Comparison of ENCODE assay signal across 24 mouse cellular contexts in the genomic region with DNA sequence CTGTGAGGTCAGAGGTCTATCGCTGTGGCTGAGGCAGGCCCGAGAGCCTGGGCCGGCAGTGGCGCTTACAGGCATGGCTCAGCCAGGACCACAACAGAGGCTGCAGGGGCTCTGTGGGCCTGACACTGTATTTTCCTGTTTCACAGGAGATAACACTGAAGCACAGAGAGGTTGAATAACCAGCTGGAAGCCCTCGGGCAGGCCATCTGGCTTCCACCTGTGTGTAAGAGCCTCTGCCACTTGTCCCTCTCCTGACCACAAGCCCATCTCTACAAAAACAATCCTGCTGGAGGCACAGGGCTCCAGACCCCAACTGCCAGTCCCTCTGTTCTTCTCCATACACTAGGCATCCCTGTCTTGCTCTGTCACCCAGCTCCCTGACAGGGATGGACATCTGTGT. TPM values are rescaled to one million over a fixed set of nuclear protein-coding genes. Genes with fewer than 3 reads are reported as not detected.
A peak's percentile ranks its signal among the peaks of the same experiment; 100 is the strongest.
DNase-seq lines count a peak whose midpoint lies in the region; ATAC-seq lines count a peak whose summit lies in the region.
"Had no signal": no experiment of that assay in that cellular context is flagged by ENCODE, and none has a peak within 500 bp of the region (broad histone marks: within the 10 kb centered on the region; RNA-seq: fewer than 3 reads in every experiment).

No protein-coding gene starts in this region.

- intact Hi-C loops in left cerebral cortex, postnatal 4 days (cut with DNase I): no loop called here
- intact Hi-C loops in left cerebral cortex, postnatal 14 days (cut with DNase I): no loop called here

- peak; percentile 41 to 43 for DNase-seq in cerebellum, adult 18-20 months
- DNase-seq in cerebellum, adult 8-10 months: no peak
- peak; percentile 29 for DNase-seq in left cerebral cortex, postnatal 4 days
- DNase-seq in left cerebral cortex, postnatal 14 days (ENCODE audit: low spot score in 2 of 2): no peak
- DNase-seq in cerebellum, postnatal 10 days: peak; percentile 47 to 63
- DNase-seq in lung, postnatal 14 days: no peak
- DNase-seq: adrenal gland, postnatal 10 days; gastrocnemius, postnatal 36 days; heart, adult 2 months; heart, postnatal 36 days; kidney, adult 9 months; kidney, postnatal 10 days; layer of hippocampus, postnatal 36 days; liver; lung, adult 2 months; lung, postnatal 10 days; right cerebral cortex, adult 18-20 months; spleen, adult 18-20 months; thymus, postnatal 14 days had no signal

- ATAC-seq in granulocyte monocyte progenitor cell, adult 5-6 weeks (replicated peaks; ENCODE audit: poor library complexity, severe bottlenecking): no peak
- ATAC-seq: forebrain, embryonic 13.5 days; intestine, postnatal 0 days; midbrain, embryonic 15.5 days; Patski had no signal

RNA-seq across cellular contexts. Expression of a gene that starts 54.9 kb away (rescaled TPM):
- total RNA-seq in left cerebral cortex, postnatal 4 days (2021): 100 to 1,000 TPM; 100 to 113 TPM
- total RNA-seq in left cerebral cortex, postnatal 14 days (2021): 10 to 100 TPM; 71.8 to 80.5 TPM
- 97.5 and 97.9 TPM in 2 replicates for total RNA-seq in granulocyte monocyte progenitor cell, adult 5-6 weeks (2014; fragmentation: Nextera tagmentation)
- total RNA-seq in granulocyte monocyte progenitor cell, adult 5-6 weeks (2017): 106 and 114 TPM in 2 replicates

RNA-seq across cellular contexts. Expression of a gene that starts 55.9 kb away (rescaled TPM):
- 10 to 100 TPM; 11.9 to 13.2 TPM for total RNA-seq in left cerebral cortex, postnatal 4 days (2021)
- total RNA-seq in left cerebral cortex, postnatal 14 days (2021): 10 to 100 TPM in 1 of 2 experiments, 1 to 10 TPM in 1; 9.5 to 10.5 TPM
- 28.0 and 36.6 TPM in 2 replicates for total RNA-seq in granulocyte monocyte progenitor cell, adult 5-6 weeks (2014; fragmentation: Nextera tagmentation)
- total RNA-seq in granulocyte monocyte progenitor cell, adult 5-6 weeks (2017): 12.5 and 15.1 TPM in 2 replicates

Comparison
In these comparisons a context has a peak if more than half of its experiments do, and no peak if none do; other contexts are left out.
1. DNase-seq: peak in cerebellum, adult 18-20 months (2 of 2), left cerebral cortex, postnatal 4 days (single experiment) and cerebellum, postnatal 10 days (2 of 2); none in cerebellum, adult 8-10 months (single experiment), left cerebral cortex, postnatal 14 days (0 of 2) and lung, postnatal 14 days (single experiment).